In the genomic region with DNA sequence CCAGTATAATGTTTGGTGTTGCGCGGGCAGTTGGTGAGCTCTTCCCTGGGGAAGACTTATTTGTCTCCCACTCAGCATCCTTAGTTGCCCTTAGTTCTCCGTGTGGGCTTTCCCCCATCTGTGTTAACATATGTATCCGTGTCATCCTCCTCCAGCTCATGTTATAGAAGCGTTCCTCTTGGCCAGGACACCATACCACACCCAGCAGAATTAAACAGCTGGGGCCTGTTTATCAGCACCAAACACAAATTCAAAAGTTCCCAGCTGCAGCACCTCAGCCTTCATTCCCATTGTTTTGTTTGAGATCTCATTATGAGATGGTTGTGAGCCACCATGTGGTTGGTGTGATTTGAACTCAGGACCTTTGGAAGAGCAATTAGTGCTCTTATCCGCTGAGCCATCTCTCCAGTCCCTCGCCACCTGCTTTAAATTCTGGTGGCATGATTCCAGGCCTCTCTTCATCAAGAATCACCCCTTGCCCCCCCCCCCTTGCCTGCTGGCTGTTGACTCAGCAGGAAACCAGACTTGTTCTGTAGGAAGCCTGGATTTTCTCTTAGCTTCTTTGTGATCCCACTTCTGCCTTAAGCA, we compare ENCODE assay signal across 29 mouse cellular contexts. TPM values are rescaled to one million over a fixed set of nuclear protein-coding genes. Genes with fewer than 3 reads are reported as not detected.
DNase-seq lines count a peak whose midpoint lies in the region; ATAC-seq and TF ChIP-seq lines count a peak whose summit lies in the region.
"Had no signal": no experiment of that assay in that cellular context is flagged by ENCODE, and none has a peak within 500 bp of the region (broad histone marks: within the 10 kb centered on the region; RNA-seq: fewer than 3 reads in every experiment).

No protein-coding gene starts in this region.

- intact Hi-C loops in gastrocnemius, adult 2 months (cut with DNase I) = no loop called here

- no peak overlapping the region for H3K9ac ChIP-seq in embryonic facial prominence, embryonic 14.5 days (ENCODE audit: low read depth, low read length)
- H3K9ac ChIP-seq in lung, embryonic 14.5 days = no peak overlapping the region
- H3K9ac ChIP-seq: liver, embryonic 15.5 days; stomach, embryonic 15.5 days had no signal

- H3K4me3 ChIP-seq in embryonic facial prominence, embryonic 14.5 days (ENCODE audit: low read depth, low read length) = no peak overlapping the region
- H3K4me3 ChIP-seq in embryonic facial prominence, embryonic 10.5 days = no peak overlapping the region
- no peak overlapping the region for H3K4me3 ChIP-seq in lung, embryonic 14.5 days (ENCODE audit: low read depth, low read length)
- H3K4me3 ChIP-seq in gastrocnemius, adult 2 months = no peak overlapping the region
- H3K4me3 ChIP-seq: hindbrain, embryonic 10.5 days; layer of hippocampus, adult 2 months; limb, embryonic 10.5 days; liver, embryonic 15.5 days; stomach, embryonic 15.5 days had no signal

- ATAC-seq in embryonic facial prominence, embryonic 14.5 days (ENCODE audit: low read depth) = no peak
- peak; percentile 84 for ATAC-seq in lung, embryonic 14.5 days (ENCODE audit: insufficient read depth)
- ATAC-seq: intestine, postnatal 0 days had no signal

- no peaks in the 10 kb centered on the region for H3K9me3 ChIP-seq in embryonic facial prominence, embryonic 14.5 days (ENCODE audit: control insufficient read depth, low read length)
- no peaks in the 10 kb centered on the region for H3K9me3 ChIP-seq in embryonic facial prominence, embryonic 10.5 days
- H3K9me3 ChIP-seq in lung, embryonic 14.5 days (ENCODE audit: low read depth, low read length) = no peaks in the 10 kb centered on the region
- H3K9me3 ChIP-seq: hindbrain, embryonic 10.5 days; limb, embryonic 10.5 days; liver, embryonic 15.5 days; stomach, embryonic 15.5 days had no signal

- H3K4me1 ChIP-seq in embryonic facial prominence, embryonic 14.5 days (ENCODE audit: control insufficient read depth, insufficient read depth, low read length) = no peaks in the 10 kb centered on the region
- H3K4me1 ChIP-seq in embryonic facial prominence, embryonic 10.5 days = no peaks in the 10 kb centered on the region
- H3K4me1 ChIP-seq in lung, embryonic 14.5 days (ENCODE audit: insufficient read depth) = no peaks in the 10 kb centered on the region
- H3K4me1 ChIP-seq: limb, embryonic 10.5 days; liver, embryonic 15.5 days; stomach, embryonic 15.5 days had no signal

- H3K27me3 ChIP-seq in embryonic facial prominence, embryonic 14.5 days (replicated peaks; ENCODE audit: control insufficient read depth, insufficient read depth, low read length) = no peaks in the 10 kb centered on the region
- H3K27me3 ChIP-seq in embryonic facial prominence, embryonic 10.5 days (replicated peaks; ENCODE audit: low read depth, poor library complexity, severe bottlenecking) = no peaks in the 10 kb centered on the region
- no peaks in the 10 kb centered on the region for H3K27me3 ChIP-seq in lung, embryonic 14.5 days (ENCODE audit: insufficient read depth, low read length)
- H3K27me3 ChIP-seq: liver, embryonic 15.5 days; stomach, embryonic 15.5 days had no signal

- no peak overlapping the region for H3K27ac ChIP-seq in embryonic facial prominence, embryonic 14.5 days (replicated peaks; ENCODE audit: low read depth, low read length)
- no peak overlapping the region for H3K27ac ChIP-seq in embryonic facial prominence, embryonic 10.5 days (replicated peaks)
- no peak overlapping the region for H3K27ac ChIP-seq in lung, embryonic 14.5 days (ENCODE audit: low read depth)
- no peak overlapping the region for H3K27ac ChIP-seq in gastrocnemius, adult 2 months
- H3K27ac ChIP-seq: hindbrain, embryonic 10.5 days; layer of hippocampus, adult 2 months; limb, embryonic 10.5 days; liver, embryonic 15.5 days; macrophage; stomach, embryonic 15.5 days had no signal

- 67% methylated on average over 7 of the region's 7 CpGs for WGBS in embryonic facial prominence, embryonic 14.5 days
- WGBS in embryonic facial prominence, embryonic 10.5 days = 84% methylated on average over 7 of the region's 7 CpGs
- 42% methylated on average over 7 of the region's 7 CpGs for WGBS in lung, embryonic 14.5 days

- no peak overlapping the region for H3K4me2 ChIP-seq in embryonic facial prominence, embryonic 14.5 days (ENCODE audit: low read depth, low read length)
- H3K4me2 ChIP-seq in lung, embryonic 14.5 days = no peak overlapping the region
- H3K4me2 ChIP-seq: heart, embryonic 11.5 days; liver, embryonic 15.5 days; midbrain, embryonic 11.5 days; stomach, embryonic 15.5 days had no signal

- peak; percentile 21 for DNase-seq in embryonic facial prominence, embryonic 14.5 days (ENCODE audit: low spot score)
- DNase-seq in embryonic facial prominence, embryonic 10.5 days (ENCODE audit: low spot score) = no peak
- peak; percentile 69 for DNase-seq in lung, embryonic 14.5 days
- no peak for DNase-seq in lung, postnatal 25 days (ENCODE audit: low spot score)
- peak; percentile 14 for DNase-seq in 3T3-L1 (ENCODE audit: low read depth, low spot score)
- peak; percentile 30 for DNase-seq in retina, embryonic 14.5 days (ENCODE audit: low spot score)
- DNase-seq in gastrocnemius, adult 2 months = no peak
- DNase-seq: adrenal gland, adult 2 months; cerebellum, adult 8-10 months; gastrocnemius, postnatal 10 days; kidney, postnatal 25 days; liver; thymus, adult 18-20 months; thymus, postnatal 36 days had no signal

- TF ChIP-seq CTCF in lung, embryonic 14.5 days (IDR thresholded peaks at IDR 0.05; ENCODE audit: low read depth) = no peak
- no peak for TF ChIP-seq CTCF in gastrocnemius, adult 2 months (IDR thresholded peaks at IDR 0.05)

- no peaks in the 10 kb centered on the region for H3K36me3 ChIP-seq in embryonic facial prominence, embryonic 14.5 days (ENCODE audit: control insufficient read depth, insufficient read depth, low read length)
- no peaks in the 10 kb centered on the region for H3K36me3 ChIP-seq in embryonic facial prominence, embryonic 10.5 days (replicated peaks)
- H3K36me3 ChIP-seq in lung, embryonic 14.5 days (ENCODE audit: insufficient read depth) = no peaks in the 10 kb centered on the region
- H3K36me3 ChIP-seq: hindbrain, embryonic 10.5 days; limb, embryonic 10.5 days; liver, embryonic 15.5 days; stomach, embryonic 15.5 days had no signal

RNA-seq across cellular contexts. Expression of gene Hal, which starts 19.9 kb away (rescaled TPM):
- polyA plus RNA-seq in embryonic facial prominence, embryonic 14.5 days (2014; fragmentation: Nextera tagmentation; extraction: Ambion mirVana) = 0.61 TPM in 1 of 2 replicates, not detected in the other
- polyA plus RNA-seq in embryonic facial prominence, embryonic 10.5 days (2016; fragmentation: Nextera tagmentation; extraction: Ambion mirVana) = 0.11 and 0.34 TPM in 2 replicates
- polyA plus RNA-seq in lung, embryonic 14.5 days (2014; fragmentation: Nextera tagmentation; extraction: Ambion mirVana) = 0.29 TPM in 1 of 2 replicates, not detected in the other
- total RNA-seq in gastrocnemius, adult 2 months (2021) = under 1 TPM; 0.05 to 0.25 TPM
- total RNA-seq: layer of hippocampus, postnatal 25 days had no signal
- polyA plus RNA-seq: frontal cortex, adult 2 months; heart, embryonic 11.5 days; heart, postnatal 0 days; kidney, embryonic 14.5 days; midbrain, embryonic 11.5 days had no signal

RNA-seq across cellular contexts. Expression of gene Amdhd1, which starts 31.4 kb away (rescaled TPM):
- polyA plus RNA-seq in embryonic facial prominence, embryonic 14.5 days (2014; fragmentation: Nextera tagmentation; extraction: Ambion mirVana) = 0.18 and 0.21 TPM in 2 replicates
- 0.11 and 0.18 TPM in 2 replicates for polyA plus RNA-seq in embryonic facial prominence, embryonic 10.5 days (2016; fragmentation: Nextera tagmentation; extraction: Ambion mirVana)
- 0.32 and 0.41 TPM in 2 replicates for polyA plus RNA-seq in lung, embryonic 14.5 days (2014; fragmentation: Nextera tagmentation; extraction: Ambion mirVana)
- total RNA-seq in gastrocnemius, adult 2 months (2021) = not detected
- total RNA-seq: granulocyte monocyte progenitor cell, adult 5-6 weeks had no signal
- polyA plus RNA-seq: intestine, postnatal 0 days had no signal

RNA-seq across cellular contexts. Expression of gene Ccdc38, which starts 32.0 kb away (rescaled TPM):
- polyA plus RNA-seq in embryonic facial prominence, embryonic 14.5 days (2014; fragmentation: Nextera tagmentation; extraction: Ambion mirVana) = 0.71 and 0.90 TPM in 2 replicates
- polyA plus RNA-seq in embryonic facial prominence, embryonic 10.5 days (2016; fragmentation: Nextera tagmentation; extraction: Ambion mirVana) = 0.34 and 0.44 TPM in 2 replicates
- 0.35 and 0.76 TPM in 2 replicates for polyA plus RNA-seq in lung, embryonic 14.5 days (2014; fragmentation: Nextera tagmentation; extraction: Ambion mirVana)
- not detected for total RNA-seq in gastrocnemius, adult 2 months (2021)
- total RNA-seq: adrenal gland, adult 2 months; adrenal gland, postnatal 4 days; layer of hippocampus, adult 2 months; layer of hippocampus, postnatal 25 days had no signal
- polyA plus RNA-seq: adrenal gland, adult 2 months; macrophage had no signal

RNA-seq across cellular contexts. Expression of gene Lta4h, which starts 55.3 kb away (rescaled TPM):
- polyA plus RNA-seq in embryonic facial prominence, embryonic 14.5 days (2014; fragmentation: Nextera tagmentation; extraction: Ambion mirVana) = 172 and 212 TPM in 2 replicates
- polyA plus RNA-seq in embryonic facial prominence, embryonic 10.5 days (2016; fragmentation: Nextera tagmentation; extraction: Ambion mirVana) = 152 and 155 TPM in 2 replicates
- polyA plus RNA-seq in lung, embryonic 14.5 days (2014; fragmentation: Nextera tagmentation; extraction: Ambion mirVana) = 209 and 219 TPM in 2 replicates
- 10 to 100 TPM; 25.4 to 26.7 TPM for total RNA-seq in gastrocnemius, adult 2 months (2021)

Comparison
In these comparisons a context has a peak if more than half of its experiments do, and no peak if none do; other contexts are left out.
1. DNase-seq: peak in embryonic facial prominence, embryonic 14.5 days (single experiment), lung, embryonic 14.5 days (single experiment), 3T3-L1 (single experiment) and retina, embryonic 14.5 days (single experiment); none in embryonic facial prominence, embryonic 10.5 days (single experiment), lung, postnatal 25 days (single experiment) and gastrocnemius, adult 2 months (single experiment).